Mouse (Mus musculus) layer of hippocampus, adult 18-20 months (tissue): ENCODE results near the gene Ptcd1. TPM values are rescaled to one million over a fixed set of nuclear protein-coding genes. Genes with fewer than 3 reads are reported as not detected.
"Not testable (repeated sequence)": the region's sequence is repeated elsewhere in the genome, so short reads cannot be mapped to it uniquely, and the experiment has no call there.

Experiments used
- DNase-seq, 2 experiments: peaks; one replicate each; pipeline ENCODE4 v3.0.0; 2022; ENCODE audit warnings: low spot score in 2 of 2
- total RNA-seq, 2 experiments: library from RNA; stranded (reverse); gene quantifications; 2 replicates each; pipeline ENCODE4 v1.2.3; 2021

Gene Ptcd1
- total RNA-seq, 2 experiments from 2014 or later = 25.2 to 28.5 TPM

DNA sequence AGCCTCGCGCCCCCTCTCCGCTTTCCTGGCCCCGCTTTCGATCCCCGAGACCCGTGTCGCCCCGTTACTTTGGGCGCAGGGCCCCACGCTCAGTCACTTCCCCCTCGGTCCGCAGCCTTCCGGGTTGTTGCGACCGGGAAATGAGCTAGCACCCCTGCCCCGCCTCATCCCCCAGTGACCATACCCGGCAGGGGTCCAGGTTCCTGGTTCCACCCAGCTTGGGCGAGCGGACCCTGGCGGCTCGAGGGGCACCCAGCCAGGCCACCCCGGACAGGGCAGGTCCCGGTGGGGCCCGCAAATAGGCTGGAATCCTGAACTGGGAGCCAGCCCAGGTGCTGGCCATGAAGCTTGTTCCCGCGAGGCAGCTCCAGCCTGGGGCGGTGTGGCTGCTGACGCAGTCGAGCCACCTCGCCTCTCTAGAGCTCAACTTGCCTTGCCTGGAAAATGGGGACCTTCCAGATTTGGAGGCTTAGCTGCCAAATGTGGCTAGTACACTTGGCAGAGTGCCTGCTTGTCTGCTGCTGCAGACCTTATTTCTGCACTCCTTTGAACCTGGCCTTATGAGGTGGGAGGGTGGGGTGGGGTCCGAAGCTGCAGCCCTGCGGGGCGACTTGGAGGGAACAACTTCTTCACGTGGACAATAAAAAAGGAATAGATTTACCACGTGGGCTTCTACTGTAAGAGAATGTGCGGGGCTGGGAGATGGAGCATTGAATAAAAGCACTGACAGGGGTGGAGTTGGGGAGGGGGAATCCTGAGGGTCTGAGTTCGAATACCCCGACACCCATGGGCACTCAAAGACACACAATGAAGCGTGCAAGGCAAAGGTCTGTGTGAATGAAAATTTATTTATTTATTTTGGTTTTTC is 52.1 kb downstream of the Ptcd1 start:
- no peak for DNase-seq

DNA sequence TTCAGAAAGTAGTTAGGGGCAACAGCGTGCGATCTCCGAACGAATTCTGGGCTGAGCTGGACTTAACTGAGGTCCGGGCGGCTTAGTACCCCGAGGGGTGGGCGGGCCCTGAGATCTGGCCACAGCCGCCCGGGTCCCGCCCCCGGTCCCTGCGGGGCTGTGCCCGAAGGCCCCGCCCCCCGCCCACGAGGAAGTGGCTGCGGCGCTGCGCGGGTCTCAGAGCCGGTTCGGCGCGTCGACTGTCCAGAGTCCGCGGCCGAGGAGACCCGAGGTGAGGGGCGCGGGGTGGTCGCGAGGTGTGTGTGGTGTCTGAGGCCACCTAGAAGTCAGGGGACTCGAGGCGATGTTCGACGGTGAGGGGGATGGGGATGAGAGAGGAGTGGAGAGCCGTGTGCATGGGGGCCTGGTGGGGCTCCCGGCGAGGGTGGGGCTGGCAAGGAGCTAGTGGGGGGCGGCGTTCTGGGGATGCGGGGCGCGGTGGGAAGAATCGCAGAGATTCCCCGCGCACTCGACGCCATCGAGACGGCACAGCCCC is 52.8 kb downstream of the Ptcd1 start, which contains the start of gene Arpc1b:
Gene Arpc1b (plus strand): TSS at position 145 of the 535 bp plus-strand sequence.
- no peak for DNase-seq

DNA sequence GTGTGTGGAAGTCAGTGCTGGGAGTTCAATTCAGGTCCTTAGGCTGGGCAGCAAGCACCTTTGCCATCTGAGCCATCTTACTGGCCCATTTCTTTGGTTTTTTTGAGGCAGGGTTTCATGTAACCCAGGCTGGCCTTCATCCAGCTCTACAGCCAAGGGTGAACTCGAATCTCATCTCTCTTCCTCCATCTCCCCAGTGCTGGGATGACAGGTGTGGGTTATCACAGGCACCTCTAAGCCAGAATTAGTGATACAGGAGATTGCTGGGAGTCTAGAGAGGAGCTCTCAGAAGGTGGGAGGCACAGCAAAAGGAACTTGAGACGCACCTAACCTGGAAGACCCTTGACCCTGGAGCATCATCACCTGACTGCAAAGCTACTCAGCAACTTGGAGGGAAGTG is 53.5 kb downstream of the Ptcd1 start:
- no peak for DNase-seq

DNA sequence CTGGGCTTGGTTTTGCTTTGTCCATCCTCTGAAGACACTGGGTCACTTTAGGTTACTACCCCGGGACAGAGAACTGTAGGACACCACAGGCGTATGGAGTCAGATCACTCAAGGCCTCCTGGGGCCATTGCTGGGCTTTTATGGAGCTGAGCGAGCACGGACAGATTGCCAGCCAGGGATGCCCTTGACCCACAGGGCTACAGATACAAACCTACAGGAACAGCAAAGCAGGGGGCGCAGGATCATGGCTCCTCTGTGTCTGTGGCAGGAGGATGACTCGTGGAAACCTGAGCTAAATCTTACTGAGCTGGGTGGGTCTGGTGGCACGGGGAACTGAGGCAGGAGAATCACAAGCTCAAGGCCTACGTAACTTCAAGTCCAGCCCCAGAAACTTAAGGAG is 54.3 kb downstream of the Ptcd1 start:
- no peak for DNase-seq

DNA sequence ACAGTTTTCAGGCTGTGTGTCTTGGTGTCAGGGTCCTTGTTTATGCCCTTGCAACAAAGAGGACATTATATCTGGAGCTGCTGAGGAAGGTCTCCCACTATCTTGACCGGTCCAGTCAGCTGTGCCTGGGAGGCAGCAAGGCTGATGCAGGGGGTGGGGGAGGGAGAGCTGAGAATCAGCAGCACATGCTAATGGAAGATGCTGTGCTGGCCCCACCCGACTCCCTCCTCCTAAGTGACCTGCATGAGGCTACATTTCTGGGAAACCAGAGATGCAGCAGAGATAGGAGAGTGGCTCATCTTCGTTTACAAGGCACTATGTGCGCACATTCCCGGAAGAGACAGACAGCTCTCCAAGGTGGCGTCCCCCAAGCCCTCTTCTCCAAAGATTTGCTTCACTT is 56.5 kb downstream of the Ptcd1 start:
- DNase-seq = no peak

DNA sequence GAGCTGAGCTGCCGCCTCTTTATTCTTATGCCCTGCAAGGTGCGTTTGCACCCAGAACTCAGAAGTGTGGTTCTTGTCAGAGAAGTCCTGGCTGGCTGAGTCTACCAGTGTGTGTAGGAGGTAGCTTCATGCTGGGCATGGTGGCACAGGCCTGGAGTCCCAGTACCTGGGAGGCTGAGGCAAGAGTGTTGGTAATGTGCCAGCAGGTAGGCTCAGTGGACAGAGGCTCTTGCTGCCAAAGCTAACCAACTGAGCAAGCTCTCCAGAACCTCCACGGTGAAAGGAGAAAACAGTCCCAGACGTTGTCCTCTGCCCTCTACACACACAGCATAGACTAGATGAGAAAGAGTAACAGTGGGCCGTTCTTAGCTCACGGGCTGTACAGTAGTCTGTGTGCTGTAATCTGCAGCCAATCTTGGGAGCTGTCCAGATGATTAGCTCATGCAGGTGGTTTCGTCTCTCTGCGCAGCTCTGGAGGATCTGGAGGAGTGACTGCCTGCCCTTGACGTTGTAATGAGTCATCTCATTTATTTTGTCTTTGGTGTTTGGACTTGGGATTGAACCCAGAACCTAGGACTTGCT is 61.1 kb downstream of the Ptcd1 start:
- DNase-seq = no peak

DNA sequence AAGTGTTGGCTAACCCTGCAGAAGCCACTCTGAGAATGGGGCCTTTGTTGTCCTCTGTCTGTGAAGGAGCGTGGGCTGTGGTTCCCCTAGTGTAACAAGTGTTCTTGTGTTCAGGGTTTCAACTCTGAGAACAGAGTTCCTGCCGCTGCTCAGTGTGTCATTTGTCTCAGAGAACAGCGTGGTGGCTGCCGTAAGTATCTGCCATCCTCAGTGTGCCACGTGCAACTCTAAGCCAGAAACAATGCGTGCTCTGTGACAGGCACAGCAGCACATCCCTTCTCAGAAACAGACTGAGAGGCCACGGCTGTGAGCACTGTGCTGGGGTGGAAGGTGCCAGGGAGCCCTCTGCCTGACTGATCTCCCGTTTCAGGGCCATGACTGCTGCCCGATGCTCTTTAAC is 62.6 kb downstream of the Ptcd1 start:
- peak in 1 of 2 experiments; percentile 64 for DNase-seq

DNA sequence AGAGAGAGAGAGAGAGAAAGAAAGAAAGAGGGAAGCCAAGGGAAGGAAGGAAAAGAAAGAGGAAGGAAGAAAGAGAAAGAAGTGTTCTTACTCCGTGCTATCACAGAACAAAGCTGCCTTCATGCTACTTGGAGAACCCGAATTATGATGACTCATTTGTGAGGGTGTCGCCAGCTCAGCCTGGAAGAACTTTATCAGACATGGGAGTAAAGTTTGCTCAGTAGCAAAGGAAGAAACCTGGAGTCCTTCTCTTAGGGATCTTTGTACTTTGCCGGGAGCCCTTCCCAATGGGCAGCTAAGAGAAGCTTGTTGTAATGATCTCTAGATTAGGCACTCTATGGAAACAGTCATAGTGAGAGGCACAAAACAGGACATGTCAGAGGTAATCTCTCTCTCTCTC is 64.2 kb downstream of the Ptcd1 start:
- DNase-seq = no peak

DNA sequence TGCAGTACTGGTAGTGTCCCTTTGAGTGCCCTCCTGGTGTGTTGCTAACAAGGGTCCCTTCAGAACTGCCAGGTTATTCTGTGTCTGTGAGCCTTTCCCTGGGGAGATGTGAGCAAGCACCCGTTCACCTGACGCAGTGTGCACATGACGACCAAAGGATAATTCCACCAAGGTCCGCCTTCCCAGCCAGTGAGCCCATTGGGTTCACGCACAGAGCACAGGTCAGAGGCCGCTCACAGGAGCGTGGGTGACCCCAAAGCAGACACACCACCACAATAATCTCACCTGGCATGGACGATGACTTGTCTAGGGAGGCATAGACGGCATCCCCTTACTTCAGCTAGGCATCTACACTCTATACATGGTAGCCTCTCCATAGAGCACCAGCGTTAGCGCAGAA is 65.5 kb downstream of the Ptcd1 start:
- not testable (repeated sequence) for DNase-seq

DNA sequence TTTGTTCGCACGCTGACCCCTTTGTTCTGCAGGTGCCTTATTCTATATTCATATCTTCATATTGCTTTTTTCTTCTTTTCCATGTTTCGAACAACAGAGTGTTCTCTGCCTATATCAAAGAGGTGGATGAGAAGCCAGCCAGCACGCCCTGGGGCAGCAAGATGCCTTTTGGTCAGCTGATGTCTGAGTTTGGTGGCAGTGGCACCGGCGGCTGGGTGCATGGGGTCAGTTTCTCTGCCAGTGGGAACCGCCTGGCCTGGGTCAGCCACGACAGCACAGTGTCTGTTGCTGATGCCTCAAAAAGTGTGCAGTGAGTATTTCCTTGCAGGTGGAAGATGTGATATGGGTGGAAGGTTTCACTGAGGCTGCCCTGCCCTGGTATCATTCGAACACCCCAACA is 65.9 kb downstream of the Ptcd1 start:
- DNase-seq = no peak

DNA sequence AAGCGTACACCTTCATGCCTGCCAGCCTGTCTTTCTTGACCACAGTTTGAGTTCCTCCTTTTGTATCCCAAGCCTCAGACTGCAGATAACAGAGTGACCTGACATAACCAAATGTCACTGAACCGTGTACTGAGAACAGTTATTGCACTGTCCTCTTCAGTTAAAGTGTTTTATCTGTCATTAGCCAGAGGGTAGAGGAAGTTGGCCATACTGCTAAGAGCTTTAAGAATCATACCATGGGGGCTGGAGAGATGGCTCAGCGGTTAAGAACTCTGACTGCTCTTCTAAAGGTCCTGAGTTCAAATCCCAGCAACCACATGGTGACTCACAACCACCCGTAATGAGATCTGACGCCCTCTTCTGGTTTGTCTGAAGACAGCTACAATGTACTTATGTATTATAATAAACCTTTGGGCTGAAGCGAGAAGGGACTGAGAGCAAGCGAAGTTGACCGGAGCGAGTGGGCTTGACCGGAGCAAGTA is 68.5 kb downstream of the Ptcd1 start:
- DNase-seq = no peak

Other genes with a start within 250 kb of the Ptcd1 start
- gene Smurf1, start 201.3 kb downstream of the Ptcd1 start, total RNA-seq = 10 to 100 TPM; 29.4 to 32.2 TPM
- not detected for gene Gm4871, start 134.4 kb downstream of the Ptcd1 start, total RNA-seq
- gene 1700018F24Rik, start 124.1 kb downstream of the Ptcd1 start, total RNA-seq = not detected
- gene Arpc1a, start 83.3 kb downstream of the Ptcd1 start, total RNA-seq = 100 to 1,000 TPM; 254 to 263 TPM
- not detected for gene Kpna7, start 83.1 kb downstream of the Ptcd1 start, total RNA-seq
- gene Arpc1b, start 52.9 kb downstream of the Ptcd1 start, total RNA-seq = 10 to 100 TPM; 17.5 to 19.1 TPM
- 10 to 100 TPM; 88.5 to 94.7 TPM for gene Pdap1, start 26.9 kb downstream of the Ptcd1 start, total RNA-seq
- gene Bud31, start 26.7 kb downstream of the Ptcd1 start, total RNA-seq = 10 to 100 TPM; 66.7 to 71.9 TPM
- 10 to 100 TPM; 23.5 to 23.8 TPM for gene Cpsf4, start 105 bp upstream of the Ptcd1 start, total RNA-seq
- 100 to 1,000 TPM; 241 to 256 TPM for gene Atp5j2, start 25.0 kb upstream of the Ptcd1 start, total RNA-seq
- gene Zkscan14, start 34.8 kb upstream of the Ptcd1 start, total RNA-seq = 10 to 100 TPM; 12.6 to 12.8 TPM
- 10 to 100 TPM; 11.6 to 12.0 TPM for gene Zkscan5, start 37.5 kb upstream of the Ptcd1 start, total RNA-seq
- 10 to 100 TPM; 27.6 to 28.9 TPM for gene Zfp655, start 64.6 kb upstream of the Ptcd1 start, total RNA-seq
- gene Zscan25, start 113.4 kb upstream of the Ptcd1 start, total RNA-seq = 10 to 100 TPM; 19.7 to 20.1 TPM
- gene Cyp3a57, start 178.2 kb upstream of the Ptcd1 start, total RNA-seq = not detected